Mouse (Mus musculus): ENCODE results near the gene Por. TPM values are rescaled to one million over a fixed set of nuclear protein-coding genes. Genes with fewer than 3 reads are reported as not detected.

Por gene
- polyA plus RNA-seq (2012; rRNA removed; ENCODE audit: low replicate concordance) = 343 and 345 TPM in 2 replicates

DNA sequence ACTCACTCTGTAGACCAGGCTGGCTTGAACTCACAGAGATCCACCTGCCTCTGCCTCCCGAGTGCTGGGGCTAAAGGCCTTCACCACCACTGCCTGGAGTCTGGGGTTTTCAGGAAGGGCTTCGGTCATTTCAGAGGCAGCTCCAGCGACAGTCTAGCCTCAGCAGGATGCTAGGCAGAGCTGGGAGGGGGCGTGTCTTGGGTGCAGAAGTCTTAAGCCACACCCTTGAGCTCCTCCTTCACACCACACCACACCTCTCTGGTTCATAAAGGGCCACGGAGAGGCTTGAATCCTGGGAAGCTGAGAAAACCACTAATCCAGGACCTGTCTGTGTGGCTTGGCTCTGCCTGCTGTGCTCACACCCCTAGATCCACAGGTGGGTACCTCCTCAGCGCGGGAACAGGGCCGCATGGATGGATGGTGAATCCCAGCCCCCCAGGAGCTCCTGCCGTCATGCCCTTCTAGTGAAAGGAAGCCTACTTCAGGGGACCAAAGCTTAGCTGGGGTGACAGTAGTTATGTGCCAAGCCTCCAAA lies at the start of gene Por:
Gene Por (plus strand): TSS at position 293 of the 535 bp plus-strand sequence.

DNA sequence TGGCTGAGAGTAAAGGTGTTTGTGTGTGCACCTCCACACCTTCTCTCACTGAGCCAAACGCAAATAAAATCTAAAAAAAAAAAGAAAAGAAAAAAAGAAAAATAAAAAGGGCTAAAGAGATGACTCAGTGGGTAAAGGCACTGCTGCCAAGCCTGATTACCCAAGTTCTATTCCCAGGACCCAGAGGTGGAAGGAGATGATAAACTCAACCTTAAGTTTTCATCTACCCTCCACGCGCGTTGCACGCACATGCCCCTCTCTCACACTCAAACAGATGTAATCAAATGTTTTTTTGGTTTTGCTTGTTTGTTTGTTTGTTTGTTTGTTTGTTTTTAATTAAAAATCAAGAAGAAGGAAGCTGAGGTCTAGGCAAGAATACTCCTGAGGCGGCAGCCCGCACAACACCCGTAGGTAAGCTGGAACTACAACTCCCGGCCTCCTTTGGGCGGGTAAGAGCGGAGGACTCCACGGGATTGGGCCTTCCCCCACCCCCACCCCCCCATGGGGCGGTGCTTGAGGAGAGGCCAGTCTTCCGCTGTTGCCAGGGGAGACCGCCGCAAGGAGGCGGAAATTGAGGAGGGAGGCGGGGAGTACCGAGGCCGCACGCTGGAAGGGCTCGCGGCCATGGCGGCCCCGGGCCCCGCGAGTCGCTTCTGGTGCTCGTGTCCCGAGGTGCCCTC lies 37.6 kb upstream of the Por start, which contains the start of gene Rhbdd2:
Gene Rhbdd2 (plus strand): TSS at position 502 of the 680 bp plus-strand sequence.

DNA sequence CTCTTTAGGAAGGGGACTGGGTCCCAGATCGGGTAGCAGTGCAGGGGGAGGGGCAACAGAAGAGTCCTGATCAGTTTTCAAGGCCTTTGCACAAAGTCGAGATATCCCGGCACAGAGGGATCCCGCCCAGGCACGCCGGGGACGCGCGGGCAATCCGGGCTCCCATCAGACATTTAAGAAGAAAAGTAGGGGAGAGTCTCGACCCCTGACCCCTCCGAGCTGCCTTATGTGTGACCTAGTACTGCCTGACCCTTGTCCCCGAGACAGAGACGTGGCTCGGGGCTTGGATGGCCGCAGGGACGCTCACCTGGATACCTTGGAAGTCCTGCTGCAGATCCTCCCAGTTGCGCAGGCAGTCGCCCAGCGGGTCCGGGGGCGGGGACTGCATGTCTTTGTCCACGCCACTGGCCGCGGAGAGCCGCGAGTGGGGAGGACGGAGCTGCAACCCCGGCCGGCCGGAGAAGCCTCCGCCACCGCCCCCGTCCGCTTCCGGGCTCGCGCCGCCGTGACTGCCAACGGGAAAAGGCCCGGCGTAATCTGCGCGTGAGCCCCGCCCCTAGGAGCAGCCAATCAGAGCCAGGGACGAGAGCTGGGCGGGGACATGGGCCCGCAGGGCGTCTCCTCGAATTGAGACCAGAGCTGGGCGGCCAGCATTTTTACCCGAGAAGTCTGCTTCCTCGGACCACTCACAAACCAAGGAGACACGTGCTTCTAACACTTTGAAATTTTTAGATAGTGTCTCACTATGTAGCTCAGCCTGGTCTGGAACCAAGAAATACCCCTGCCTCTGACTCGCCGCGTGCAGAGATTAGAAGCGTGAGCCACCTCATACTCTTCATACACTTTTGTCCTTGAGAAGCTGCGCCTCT lies 74.1 kb downstream of the Por start, which contains the start of gene Tmem120a:
Gene Tmem120a (minus strand): TSS at position 708 of the 869 bp plus-strand sequence.

DNA sequence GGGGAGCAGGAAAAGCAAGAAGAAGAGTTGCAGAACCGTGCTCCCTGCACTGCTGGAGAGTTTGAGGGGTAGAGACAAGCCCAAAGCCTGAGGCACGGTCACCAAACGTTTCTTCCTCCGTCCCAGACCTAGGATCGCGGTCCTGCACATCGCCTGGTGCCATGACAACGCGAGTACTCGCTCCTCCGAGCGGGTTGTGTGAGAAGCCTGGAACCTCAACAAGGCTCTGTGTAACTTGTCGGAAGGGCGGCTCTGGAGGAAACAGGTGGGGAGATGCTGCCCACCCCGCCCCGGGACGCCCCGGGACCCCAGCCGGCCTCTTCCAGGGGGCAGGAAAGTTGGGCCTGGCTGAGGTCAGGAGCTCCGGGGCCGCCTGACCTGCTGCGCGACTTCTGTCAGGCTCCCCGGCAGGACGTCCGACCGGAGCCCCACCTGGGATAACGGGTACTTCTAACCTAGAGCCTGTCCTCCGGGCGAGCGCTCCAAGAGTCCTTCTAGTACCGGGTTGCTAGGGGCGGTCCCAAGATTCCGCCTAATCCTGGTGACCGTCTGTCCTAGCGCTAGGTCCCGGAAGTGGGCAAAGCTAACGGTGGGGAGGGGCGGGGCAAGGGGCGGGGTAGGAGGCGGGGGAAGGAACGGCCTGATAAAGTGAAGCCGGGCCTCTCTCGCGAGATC lies 108.1 kb downstream of the Por start, which contains the start of gene Styxl1:
Gene Styxl1 (minus strand): TSS at position 590 of the 675 bp plus-strand sequence.

DNA sequence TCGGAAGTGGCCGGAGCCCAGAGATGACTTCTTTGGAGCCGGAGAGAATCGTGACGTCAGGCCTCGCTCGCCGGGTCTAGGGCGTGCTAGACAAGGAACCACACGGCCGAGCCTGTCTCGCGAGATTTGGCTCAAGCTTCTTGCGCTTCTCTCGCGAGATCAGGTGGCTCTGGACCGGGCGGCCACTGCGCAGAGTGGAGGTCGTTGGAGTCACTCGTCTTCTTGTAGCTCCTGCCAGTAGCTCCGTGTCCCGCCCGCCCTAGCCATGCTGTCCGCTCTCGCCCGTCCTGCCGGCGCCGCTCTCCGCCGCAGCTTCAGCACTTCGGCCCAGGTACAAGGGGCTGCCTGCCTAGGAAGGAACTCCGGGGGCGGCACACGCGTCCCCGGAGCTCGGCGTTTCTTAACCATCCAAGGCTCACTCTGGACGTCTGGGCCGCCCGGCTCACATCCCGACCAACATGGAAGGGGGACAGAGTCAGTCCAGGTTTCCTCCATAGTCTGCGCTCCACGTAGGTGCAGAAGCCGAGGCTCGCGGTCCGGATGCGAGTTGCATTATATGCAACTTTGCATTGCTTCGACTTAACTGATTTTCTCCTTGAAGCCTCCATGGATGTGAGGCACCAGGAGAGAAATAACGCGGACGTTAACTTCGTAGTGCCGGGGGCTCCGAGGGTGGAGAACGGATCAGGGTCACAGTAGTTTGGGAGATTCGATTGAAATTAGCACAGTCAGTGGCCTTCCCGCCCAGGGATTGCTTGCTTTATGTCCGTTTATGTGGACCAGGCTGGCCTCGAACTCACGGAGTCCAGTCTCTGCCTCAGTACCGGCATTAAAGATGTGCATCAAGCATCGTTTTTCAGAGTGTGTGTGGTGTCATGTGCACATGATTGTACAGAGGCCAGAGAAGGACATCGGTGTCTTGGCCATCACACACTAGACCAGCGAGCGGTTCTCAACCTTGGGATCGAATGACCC lies 108.9 kb downstream of the Por start, which contains the start of gene Mdh2:
Gene Mdh2 (plus strand): TSS at position 10 of the 975 bp plus-strand sequence.

Other genes with a start within 250 kb of the Por start
- gene Hip1, start 124.9 kb upstream of the Por start, polyA plus RNA-seq (2012; rRNA removed; ENCODE audit: low replicate concordance) = 35.5 and 48.2 TPM in 2 replicates
- gene Ccl26, start 106.5 kb upstream of the Por start, polyA plus RNA-seq (2012; rRNA removed; ENCODE audit: low replicate concordance) = not detected in 2 replicates
- gene Ccl24, start 97.0 kb upstream of the Por start, polyA plus RNA-seq (2012; rRNA removed; ENCODE audit: low replicate concordance) = 14.7 and 24.8 TPM in 2 replicates
- 43.5 and 52.9 TPM in 2 replicates for gene Rhbdd2, start 37.4 kb upstream of the Por start, polyA plus RNA-seq (2012; rRNA removed; ENCODE audit: low replicate concordance)
- gene Tmem120a, start 74.4 kb downstream of the Por start, polyA plus RNA-seq (2012; rRNA removed; ENCODE audit: low replicate concordance) = 163 and 164 TPM in 2 replicates
- gene Styxl1, start 108.4 kb downstream of the Por start, polyA plus RNA-seq (2012; rRNA removed; ENCODE audit: low replicate concordance) = 0.27 and 0.66 TPM in 2 replicates
- 808 and 1,108 TPM in 2 replicates for gene Mdh2, start 108.4 kb downstream of the Por start, polyA plus RNA-seq (2012; rRNA removed; ENCODE audit: low replicate concordance)
- gene Srrm3, start 136.9 kb downstream of the Por start, polyA plus RNA-seq (2012; rRNA removed; ENCODE audit: low replicate concordance) = 0.06 TPM in 1 of 2 replicates, not detected in the other
- 278 and 369 TPM in 2 replicates for gene Hspb1, start 217.9 kb downstream of the Por start, polyA plus RNA-seq (2012; rRNA removed; ENCODE audit: low replicate concordance)